Mouse (Mus musculus) right cerebral cortex, postnatal 14 days (tissue): ENCODE data around the gene Gpatch4.

ENCODE experiments used
- DNase-seq: peaks from one replicate; pipeline ENCODE4 v3.0.0; 2022

Gene Gpatch4

GRCm38 (mm10) chr3:88033506-88033905, 9.4 kb upstream of the Gpatch4 start:
- no peak for DNase-seq

- DNase-seq, result no peak
Measured at GRCm38 (mm10) chr3:88035561-88036293, 7.2 kb upstream of the Gpatch4 start.

- DNase-seq, result no peak
Measured at GRCm38 (mm10) chr3:88049532-88049931, 6.6 kb downstream of the Gpatch4 start.

GRCm38 (mm10) chr3:88057030-88057429, 14.1 kb downstream of the Gpatch4 start:
- DNase-seq, result no peak

- peak; percentile 81 for DNase-seq
Measured at GRCm38 (mm10) chr3:88057902-88058696, 15.2 kb downstream of the Gpatch4 start, which contains the start of gene Naxe. TSS of gene Naxe (minus strand) at chr3:88058495.

GRCm38 (mm10) chr3:88068386-88068785, 25.5 kb downstream of the Gpatch4 start:
- no peak for DNase-seq

- peak; percentile 80 for DNase-seq
Measured at GRCm38 (mm10) chr3:88071783-88072182, 28.9 kb downstream of the Gpatch4 start.

GRCm38 (mm10) chr3:88073631-88074030, 30.7 kb downstream of the Gpatch4 start:
- no peak for DNase-seq

- DNase-seq, result no peak
Measured at GRCm38 (mm10) chr3:88074351-88074750, 31.4 kb downstream of the Gpatch4 start.

GRCm38 (mm10) chr3:88074766-88075165, 31.9 kb downstream of the Gpatch4 start:
- DNase-seq, result no peak

- DNase-seq, result no peak
Measured at GRCm38 (mm10) chr3:88077441-88077840, 34.5 kb downstream of the Gpatch4 start.

GRCm38 (mm10) chr3:88078204-88078603, 35.3 kb downstream of the Gpatch4 start, which contains the start of gene Ttc24:
TSS of gene Ttc24 (minus strand) at chr3:88078304.
- no peak for DNase-seq

GRCm38 (mm10) chr3:88081345-88082223, 38.7 kb downstream of the Gpatch4 start, which contains the start of gene Iqgap3:
TSS of gene Iqgap3 (plus strand) at chr3:88081971.
- DNase-seq, result peak; percentile 93

GRCm38 (mm10) chr3:88082224-88082618, 39.3 kb downstream of the Gpatch4 start:
- no peak for DNase-seq

GRCm38 (mm10) chr3:88082663-88083062, 39.8 kb downstream of the Gpatch4 start:
- DNase-seq, result no peak

GRCm38 (mm10) chr3:88084001-88084400, 41.1 kb downstream of the Gpatch4 start:
- no peak for DNase-seq

- DNase-seq, result no peak
Measured at GRCm38 (mm10) chr3:88085459-88085858, 42.6 kb downstream of the Gpatch4 start.

GRCm38 (mm10) chr3:88087688-88088087, 44.8 kb downstream of the Gpatch4 start:
- DNase-seq, result no peak

- DNase-seq, result no peak
Measured at GRCm38 (mm10) chr3:88090106-88090505, 47.2 kb downstream of the Gpatch4 start.

- no peak for DNase-seq
Measured at GRCm38 (mm10) chr3:88090616-88091015, 47.7 kb downstream of the Gpatch4 start.

- DNase-seq, result no peak
Measured at GRCm38 (mm10) chr3:88094126-88094525, 51.2 kb downstream of the Gpatch4 start.

GRCm38 (mm10) chr3:88097666-88098065, 54.8 kb downstream of the Gpatch4 start:
- DNase-seq, result no peak

- peak; percentile 52 for DNase-seq
Measured at GRCm38 (mm10) chr3:88100251-88100650, 57.3 kb downstream of the Gpatch4 start.
